Mouse (Mus musculus) liver, postnatal 0 days (tissue): ENCODE results near the gene Grifin.

Experiments used
- CTCF ChIP-seq: sonication (generic); IDR thresholded peaks from 2 replicates; pipeline ENCODE4 v1.5.1; 2016; ENCODE audit warnings: antibody characterized with exemption, low read depth
- EP300 ChIP-seq: IDR thresholded peaks from 2 replicates; pipeline ENCODE4 v1.6.1; 2016; ENCODE audit warnings: antibody characterized with exemption, low read depth, mild to moderate bottlenecking

DNA sequence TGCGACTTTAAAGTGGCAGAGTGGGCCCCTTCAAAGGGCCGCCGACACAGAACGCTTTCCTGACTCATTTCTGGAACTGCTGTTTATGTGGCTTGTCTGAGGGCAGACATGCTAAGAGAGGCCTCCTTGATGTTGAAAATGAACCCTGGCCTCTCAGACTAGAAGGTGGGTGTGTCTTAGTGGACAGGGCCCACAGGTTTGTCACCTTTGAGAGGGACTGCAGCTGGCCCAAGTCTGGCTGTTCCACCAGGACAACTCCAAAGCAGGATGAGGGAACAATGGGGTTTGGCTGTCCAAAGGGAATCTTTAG, 47.0 kb downstream of the Grifin start:
- no peak for TF ChIP-seq CTCF
- no peak for TF ChIP-seq EP300
